Mouse (Mus musculus) kidney, postnatal 36 days (tissue): ENCODE measurements around the gene Uvssa.

Experiments
- DNase-seq, 2 experiments: peaks; one replicate each; pipeline ENCODE4 v3.0.0; 2021 to 2022; ENCODE audit warnings: mixed read lengths in 2 of 2

The Uvssa gene

DNA sequence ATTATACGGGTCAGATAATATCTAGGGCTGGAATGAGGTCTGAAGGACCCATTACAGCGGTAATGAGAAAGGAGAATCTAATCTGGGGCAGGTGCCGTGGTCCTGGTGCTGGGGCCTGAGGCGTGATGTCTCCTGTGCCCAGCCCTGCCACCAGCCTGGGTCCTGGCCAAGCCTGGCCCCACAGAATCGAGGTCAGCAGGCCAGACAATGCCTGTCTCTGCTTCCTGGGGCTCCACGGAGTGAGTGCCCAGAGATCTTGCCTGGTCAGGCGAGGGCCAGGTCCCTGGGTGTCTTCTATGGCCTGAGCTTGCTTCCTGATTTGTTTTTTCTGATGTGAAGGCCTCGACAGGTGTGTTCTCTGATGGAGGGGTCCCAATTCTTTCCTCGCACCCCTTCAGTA lies 65.4 kb downstream of the Uvssa start:
- DNase-seq: no peak

DNA sequence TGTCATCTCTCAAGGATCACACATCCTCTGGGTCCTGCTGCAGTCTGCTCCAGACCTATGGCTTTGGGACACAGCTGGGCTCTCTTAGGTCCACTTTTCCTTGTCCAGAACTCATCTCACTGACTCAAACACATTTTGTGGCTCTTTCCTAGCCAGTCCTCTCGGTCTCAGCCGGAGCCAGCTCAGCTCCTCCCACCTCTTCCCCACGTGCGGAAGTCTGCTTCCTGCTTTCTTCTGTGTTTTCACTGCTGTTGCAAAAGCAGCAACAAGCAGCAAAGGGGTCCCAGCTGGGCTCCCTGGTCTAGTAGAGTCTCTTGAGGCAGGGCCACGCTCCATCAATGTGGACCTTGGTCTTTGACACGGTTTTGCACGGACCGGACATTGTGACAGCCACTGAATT lies 77.4 kb downstream of the Uvssa start:
- DNase-seq: peak in 1 of 2 experiments; percentile 2

- no peak for DNase-seq
Measured at GRCm38 (mm10) chr5:33458132-33458622, 79.8 kb downstream of the Uvssa start.

DNA sequence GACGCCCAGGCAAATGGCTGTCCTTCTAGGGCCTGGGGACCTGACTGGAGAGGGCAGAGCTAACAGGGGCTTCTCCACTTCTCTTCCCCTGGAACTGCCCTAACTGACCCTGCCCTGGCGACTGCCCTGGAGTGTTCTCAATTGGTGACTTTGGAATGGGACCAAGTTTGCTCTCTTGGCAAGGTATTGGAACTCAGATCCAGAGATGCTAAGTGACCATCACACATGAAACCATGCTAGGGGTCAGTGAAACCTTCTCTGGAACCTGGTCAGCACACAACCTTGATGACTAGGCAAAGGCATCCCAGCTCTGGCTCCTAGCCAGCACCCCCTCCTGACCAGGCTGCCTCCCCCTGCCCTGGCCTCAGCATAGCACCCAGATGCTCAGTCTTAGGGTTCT lies 80.8 kb downstream of the Uvssa start:
- no peak for DNase-seq

DNA sequence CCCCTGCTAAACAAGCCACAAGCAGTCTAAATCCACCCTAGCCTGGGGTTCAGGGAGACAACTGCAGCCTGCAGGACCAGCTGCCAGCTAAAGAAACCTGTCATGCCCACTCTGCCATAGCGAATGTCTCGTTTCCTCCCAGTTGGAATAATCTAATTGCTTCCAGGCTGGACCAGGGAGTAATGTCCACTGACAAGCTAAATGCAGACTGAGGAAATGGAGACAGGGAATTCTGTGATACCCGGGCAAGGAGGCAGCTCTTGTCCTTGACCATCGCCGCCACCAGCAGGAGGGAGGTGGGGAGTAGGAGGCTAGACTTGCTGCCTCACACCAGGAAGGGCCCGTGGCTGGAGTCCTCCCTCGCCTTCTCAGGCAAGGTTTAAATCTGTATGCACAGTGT lies 86.0 kb downstream of the Uvssa start:
- DNase-seq: no peak

DNA sequence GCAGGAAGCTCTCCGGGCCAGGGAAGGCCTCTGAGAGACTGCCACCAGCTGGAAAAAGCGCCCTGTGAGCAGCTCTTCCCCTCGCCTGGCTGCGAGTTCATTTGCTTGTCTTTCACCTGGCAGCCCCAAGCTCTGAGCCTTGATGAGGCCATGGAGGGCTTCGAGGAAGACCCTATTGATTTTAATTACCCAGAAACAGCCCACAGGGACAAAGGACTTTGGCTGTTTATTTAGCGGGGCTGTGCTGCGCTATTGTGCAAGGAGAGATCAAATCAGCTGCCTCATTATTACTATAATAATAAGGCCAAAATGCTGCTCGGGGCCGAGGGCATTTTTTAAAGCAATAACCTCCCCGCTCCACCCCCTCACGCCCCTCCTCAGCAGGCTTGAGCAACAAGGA lies 87.1 kb downstream of the Uvssa start:
- DNase-seq: no peak
